Mouse (Mus musculus): ENCODE data around the gene Flt3l.

The Flt3l gene

DNA sequence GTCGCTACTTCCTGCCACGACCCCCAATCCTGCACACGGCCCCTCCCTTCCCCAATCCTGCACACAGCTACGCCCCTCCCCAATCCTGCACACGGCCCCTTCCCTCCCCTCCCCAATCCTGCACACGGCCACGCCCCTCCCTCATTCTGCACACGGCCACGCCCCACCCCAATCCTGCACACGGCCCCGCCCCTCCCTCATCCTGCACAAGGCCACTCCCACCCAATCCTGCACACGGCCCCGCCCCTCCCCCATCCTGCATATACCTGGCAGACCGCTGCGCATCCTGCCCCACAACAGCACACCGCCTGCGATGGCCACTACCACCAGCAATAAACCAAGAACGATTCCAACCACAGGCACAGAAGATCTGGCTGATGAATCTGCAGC lies 42.7 kb downstream of the Flt3l start:
- no peak for DNase-seq

GRCm38 (mm10) chr7:45092828-45093515 lies 43.3 kb downstream of the Flt3l start:
- no peak for DNase-seq

- DNase-seq: peak; percentile 56 to 57
These were observed 44.2 kb downstream of the Flt3l start, which contains the start of gene Rcn3 for GRCm38 (mm10) chr7:45092048-45092447. Rcn3 (minus strand) TSS chr7:45092221.

DNA sequence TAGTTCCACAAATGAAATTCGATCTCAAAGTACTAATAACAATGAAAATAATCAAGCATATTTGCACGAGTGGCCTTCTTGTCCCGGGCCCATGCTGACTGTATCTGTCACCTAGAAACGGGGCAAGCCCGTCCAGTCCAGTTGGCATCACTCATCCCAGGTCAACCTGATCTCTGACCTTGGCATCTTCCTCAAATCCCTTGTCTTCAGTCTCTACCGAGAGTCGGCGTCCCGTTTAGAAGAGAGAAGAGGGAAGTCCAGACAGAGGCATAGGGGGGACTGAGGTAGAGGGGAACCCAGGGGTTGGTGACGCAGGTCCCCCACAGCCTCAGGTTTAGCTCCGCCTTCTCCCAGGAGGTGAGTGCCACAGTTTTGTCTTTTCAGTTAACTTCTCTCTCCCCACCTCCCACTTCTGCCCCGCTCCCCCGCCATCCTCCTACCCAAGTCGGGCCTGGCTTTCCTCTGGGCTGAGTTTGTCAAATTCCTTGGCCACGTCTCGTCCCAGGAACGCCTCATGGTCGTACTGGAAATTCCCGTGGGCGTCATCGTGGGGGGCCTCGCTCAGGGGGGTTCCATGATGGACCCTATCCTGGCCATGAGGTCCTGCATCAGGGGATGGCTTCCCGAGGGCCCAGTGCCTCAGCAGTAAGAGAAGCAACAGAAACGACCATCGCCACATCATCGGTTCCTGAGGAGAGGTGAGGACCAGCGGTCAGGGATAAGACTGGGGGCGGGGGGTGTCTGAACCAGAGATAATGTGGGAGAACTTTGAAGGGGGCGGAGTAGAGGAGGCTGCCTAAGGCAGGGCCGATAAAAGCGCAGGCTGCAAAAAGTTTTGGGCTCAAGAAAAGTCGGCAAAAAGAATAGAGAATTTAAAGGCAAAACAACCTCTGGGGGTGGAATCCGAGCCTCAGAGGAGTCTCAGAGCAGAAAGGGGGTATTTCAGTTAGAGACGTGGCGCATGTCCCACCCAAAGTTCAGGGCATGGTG lies 44.9 kb downstream of the Flt3l start:
- no peak for DNase-seq

DNA sequence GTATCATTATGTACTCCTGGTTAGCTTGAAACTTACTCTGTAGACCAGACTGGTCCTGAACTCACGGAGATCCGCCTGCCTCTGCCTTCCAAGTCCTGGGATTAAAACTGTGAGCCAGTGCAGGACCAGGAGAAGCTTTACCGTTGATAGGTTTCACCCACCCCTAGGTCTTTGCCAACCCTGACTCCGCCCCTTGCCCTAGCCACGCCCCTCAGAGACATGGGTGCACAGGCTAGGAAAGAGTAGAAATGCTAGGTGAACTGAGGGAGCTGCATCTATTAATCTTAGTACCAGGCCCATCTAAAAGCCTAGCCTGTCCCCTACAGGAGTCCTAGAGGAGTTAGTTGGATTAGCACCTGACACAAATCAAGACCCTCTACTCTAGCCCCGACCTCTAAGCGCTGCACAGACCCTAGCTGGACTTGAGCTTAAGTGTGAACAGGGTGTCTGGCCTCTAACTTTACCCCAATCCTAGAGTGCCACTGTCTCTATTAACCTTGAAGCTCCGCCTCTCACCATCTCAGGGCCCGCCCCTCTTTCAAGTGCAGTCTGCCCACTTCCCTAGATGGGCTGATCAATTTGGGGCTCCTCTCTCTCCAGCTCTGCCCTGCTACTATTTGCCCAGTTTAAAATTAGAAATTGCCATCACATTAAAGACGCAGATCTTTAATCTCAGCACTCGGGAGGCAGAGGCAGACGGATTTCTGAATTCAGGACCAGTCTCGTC lies 45.8 kb downstream of the Flt3l start:
- DNase-seq: no peak

- no peak for DNase-seq
These were observed 47.6 kb downstream of the Flt3l start for GRCm38 (mm10) chr7:45088597-45088996.

DNA sequence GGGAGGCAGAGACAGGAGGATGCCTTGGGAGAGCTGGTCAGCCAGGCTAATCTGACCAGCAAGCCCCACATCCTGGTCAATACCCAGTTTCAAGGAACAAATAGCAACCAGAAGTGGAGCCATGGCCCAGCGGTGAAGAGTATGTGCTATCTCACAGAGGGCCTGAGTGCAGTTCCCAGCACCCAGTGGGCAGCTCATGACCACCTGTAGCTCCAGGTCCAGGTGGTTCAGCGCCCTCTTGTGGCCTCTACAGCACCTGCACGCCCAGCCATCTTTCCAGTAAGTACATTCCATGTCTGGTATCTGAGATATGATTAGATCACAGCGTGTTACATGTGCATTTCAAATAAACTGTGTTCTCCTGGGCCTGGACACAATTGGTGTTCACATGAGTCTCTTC lies 50.1 kb downstream of the Flt3l start:
- DNase-seq: no peak

DNA sequence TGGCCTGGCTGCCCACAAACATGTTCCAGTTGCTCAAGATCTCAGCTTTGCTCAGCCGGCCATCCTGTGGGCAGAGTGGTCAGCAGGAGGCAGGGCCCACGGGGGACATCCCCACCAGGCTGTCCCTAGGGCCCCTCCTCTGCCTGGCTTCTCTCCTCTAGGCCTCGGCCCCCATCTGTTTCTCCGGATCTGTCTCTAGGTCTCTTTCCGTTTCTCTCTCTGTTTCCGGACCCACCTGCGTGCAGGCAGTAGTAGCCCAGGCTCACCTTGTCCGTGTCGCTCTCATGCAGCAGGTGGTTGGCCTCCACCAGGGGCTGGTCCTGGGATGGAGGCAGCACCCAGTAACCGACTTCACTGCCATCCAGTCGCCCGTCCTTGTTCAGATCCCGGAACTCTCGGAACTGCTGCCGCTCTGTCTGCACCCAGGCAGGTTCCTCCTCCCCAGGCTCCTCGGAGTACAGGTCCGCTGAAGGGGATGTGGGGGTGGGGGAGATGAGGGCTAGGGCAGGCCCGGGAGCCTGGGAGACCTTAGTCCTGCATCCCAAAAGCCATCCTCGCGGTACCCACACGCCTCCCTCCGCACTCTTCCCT lies 52.8 kb downstream of the Flt3l start:
- DNase-seq: no peak

- DNase-seq: no peak
These were observed 53.6 kb downstream of the Flt3l start for GRCm38 (mm10) chr7:45082401-45083299.

- no peak for DNase-seq
These were observed 55.2 kb downstream of the Flt3l start for GRCm38 (mm10) chr7:45081016-45081415.

GRCm38 (mm10) chr7:45079856-45080255 lies 56.4 kb downstream of the Flt3l start:
- peak; percentile 84 to 94 for DNase-seq
